ENCODE assay signal across 15 mouse cellular contexts in the genomic region with DNA sequence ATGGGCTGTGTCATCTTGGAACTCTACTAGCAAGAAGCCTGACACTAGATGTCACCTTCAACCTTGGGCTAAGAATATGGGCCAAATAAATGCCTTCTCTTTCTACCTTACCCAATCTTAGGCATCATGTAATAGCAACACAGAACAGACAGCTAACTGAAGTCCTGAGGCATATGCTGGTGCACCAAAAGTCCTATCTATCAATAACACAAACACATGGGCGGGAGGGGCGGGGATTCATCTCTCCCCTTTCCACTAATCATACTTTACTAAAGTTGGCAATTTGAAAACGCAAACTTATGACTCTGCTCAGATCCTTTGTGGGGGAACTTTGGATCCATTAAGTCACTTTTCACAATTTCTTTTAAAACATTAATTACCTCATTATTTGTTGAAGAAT.
"Had no signal": no experiment of that assay in that cellular context is flagged by ENCODE, and none has a peak within 500 bp of the region (broad histone marks: within the 10 kb centered on the region; RNA-seq: fewer than 3 reads in every experiment).

No protein-coding gene starts in this region.

- ATAC-seq: intestine, embryonic 16.5 days; midbrain, embryonic 13.5 days had no signal

- H3K9ac ChIP-seq: kidney, embryonic 15.5 days; limb, embryonic 15.5 days; lung, embryonic 15.5 days; midbrain, embryonic 13.5 days; neural tube, embryonic 15.5 days had no signal

- DNase-seq: kidney, adult 2 months; kidney, postnatal 14 days; lung, postnatal 14 days; right cerebral cortex, adult 18-20 months; right cerebral cortex, postnatal 25 days had no signal

- H3K9me3 ChIP-seq: kidney, embryonic 15.5 days; limb, embryonic 15.5 days; lung, embryonic 15.5 days; midbrain, embryonic 13.5 days; neural tube, embryonic 15.5 days had no signal

- H3K4me3 ChIP-seq: kidney, embryonic 15.5 days; left cerebral cortex, adult 2 months; limb, embryonic 15.5 days; lung, embryonic 15.5 days; midbrain, embryonic 13.5 days; myocyte; neural tube, embryonic 15.5 days had no signal

- H3K36me3 ChIP-seq: kidney, embryonic 15.5 days; limb, embryonic 15.5 days; lung, embryonic 15.5 days; midbrain, embryonic 13.5 days; neural tube, embryonic 15.5 days had no signal

- H3K4me2 ChIP-seq: kidney, embryonic 15.5 days; limb, embryonic 15.5 days; lung, embryonic 15.5 days; midbrain, embryonic 13.5 days; neural tube, embryonic 15.5 days had no signal

- H3K27ac ChIP-seq: kidney, embryonic 15.5 days; left cerebral cortex, adult 2 months; limb, embryonic 15.5 days; lung, embryonic 15.5 days; macrophage; midbrain, embryonic 13.5 days; neural tube, embryonic 15.5 days; stomach, postnatal 0 days had no signal

- H3K27me3 ChIP-seq: kidney, embryonic 15.5 days; limb, embryonic 15.5 days; lung, embryonic 15.5 days; midbrain, embryonic 13.5 days; neural tube, embryonic 15.5 days had no signal

- H3K4me1 ChIP-seq: limb, embryonic 15.5 days had no signal
